Mouse (Mus musculus): Measurements from ENCODE around the gene Frat2. TPM values are rescaled to one million over a fixed set of nuclear protein-coding genes. Genes with fewer than 3 reads are reported as not detected.
"Not testable (repeated sequence)": the region's sequence is repeated elsewhere in the genome, so short reads cannot be mapped to it uniquely, and the experiment has no call there.

The Frat2 gene
- polyA plus RNA-seq, 1 experiment from 2014 or later = 4.5 TPM

GRCm38 (mm10) chr19:41883882-41884281, 36.0 kb upstream of the Frat2 start:
- TF ChIP-seq CTCF (IDR thresholded peaks at IDR 0.05; ENCODE audit: low read depth) = no peak
- ATAC-seq = no peak
- Histone ChIP-seq H3K9me3 (ENCODE audit: control insufficient read depth) (no peaks in the 10 kb centered on the region), H3K27me3 (replicated peaks; ENCODE audit: control insufficient read depth, insufficient read depth, low read length) (no peaks in the 10 kb centered on the region), H3K27ac (ENCODE audit: low read depth, low read length) (no peak overlapping the region), H3K9ac (ENCODE audit: low read depth, low read length) (no peak overlapping the region), H3K4me3 (ENCODE audit: low read depth, low read length) (no peak overlapping the region), H3K4me2 (replicated peaks; ENCODE audit: low read depth) (no peak overlapping the region), H3K4me1 (replicated peaks; ENCODE audit: control insufficient read depth, insufficient read depth, low read length) (0 out of 2 replicates have a peak, but pooled peaks cover 2% of the 10 kb centered on the region), H3K36me3 (ENCODE audit: control insufficient read depth, insufficient read depth) (peaks cover 55% of the 10 kb centered on the region)
- 93% methylated on average over 9 of the region's 9 CpGs for WGBS

DNA sequence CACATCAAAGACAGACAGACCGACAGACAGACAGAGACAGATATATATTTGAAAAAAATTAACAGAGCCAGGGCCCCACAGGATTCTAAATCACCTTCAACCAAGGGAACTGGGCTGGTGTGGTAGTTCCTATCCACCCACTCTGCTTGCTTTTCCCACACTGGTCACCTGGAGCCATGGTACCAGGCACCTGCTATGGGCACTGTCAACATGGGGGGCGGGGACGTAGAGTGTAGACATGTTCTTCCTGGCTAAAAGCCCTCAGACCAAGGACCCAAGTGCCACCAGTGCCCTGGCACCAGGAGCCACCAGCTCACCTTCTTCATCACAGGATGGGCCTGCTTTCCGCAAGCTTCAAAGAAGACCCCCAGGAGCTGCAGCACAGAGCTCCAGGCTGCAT, 33.9 kb upstream of the Frat2 start:
- peaks cover 58% of the 10 kb centered on the region for H3K36me3 ChIP-seq (ENCODE audit: control insufficient read depth, insufficient read depth)
- H3K4me1 ChIP-seq (replicated peaks; ENCODE audit: control insufficient read depth, insufficient read depth, low read length) = no peaks in the 10 kb centered on the region
- no peak overlapping the region for H3K9ac ChIP-seq (ENCODE audit: low read depth, low read length)
- H3K27me3 ChIP-seq (replicated peaks; ENCODE audit: control insufficient read depth, insufficient read depth, low read length) = no peaks in the 10 kb centered on the region
- H3K9me3 ChIP-seq (ENCODE audit: control insufficient read depth) = no peaks in the 10 kb centered on the region
- no peak overlapping the region for H3K4me2 ChIP-seq (replicated peaks; ENCODE audit: low read depth)
- WGBS = 99% methylated on average over 4 of the region's 4 CpGs
- H3K4me3 ChIP-seq (ENCODE audit: low read depth, low read length) = no peak overlapping the region
- ATAC-seq = no peak
- TF ChIP-seq CTCF (IDR thresholded peaks at IDR 0.05; ENCODE audit: low read depth) = no peak
- no peak overlapping the region for H3K27ac ChIP-seq (ENCODE audit: low read depth, low read length)

- Histone ChIP-seq H3K4me1 (replicated peaks; ENCODE audit: control insufficient read depth, insufficient read depth, low read length) (no peaks in the 10 kb centered on the region), H3K9me3 (ENCODE audit: control insufficient read depth) (no peaks in the 10 kb centered on the region), H3K9ac (ENCODE audit: low read depth, low read length) (no peak overlapping the region), H3K27me3 (replicated peaks; ENCODE audit: control insufficient read depth, insufficient read depth, low read length) (no peaks in the 10 kb centered on the region), H3K36me3 (ENCODE audit: control insufficient read depth, insufficient read depth) (peaks cover 49% of the 10 kb centered on the region), H3K27ac (ENCODE audit: low read depth, low read length) (no peak overlapping the region), H3K4me2 (replicated peaks; ENCODE audit: low read depth) (no peak overlapping the region), H3K4me3 (ENCODE audit: low read depth, low read length) (no peak overlapping the region)
- no peak for ATAC-seq
- no peak for TF ChIP-seq CTCF (IDR thresholded peaks at IDR 0.05; ENCODE audit: low read depth)
- 91% methylated on average over 14 of the region's 14 CpGs for WGBS
Observed at GRCm38 (mm10) chr19:41874356-41874755, 26.4 kb upstream of the Frat2 start.

DNA sequence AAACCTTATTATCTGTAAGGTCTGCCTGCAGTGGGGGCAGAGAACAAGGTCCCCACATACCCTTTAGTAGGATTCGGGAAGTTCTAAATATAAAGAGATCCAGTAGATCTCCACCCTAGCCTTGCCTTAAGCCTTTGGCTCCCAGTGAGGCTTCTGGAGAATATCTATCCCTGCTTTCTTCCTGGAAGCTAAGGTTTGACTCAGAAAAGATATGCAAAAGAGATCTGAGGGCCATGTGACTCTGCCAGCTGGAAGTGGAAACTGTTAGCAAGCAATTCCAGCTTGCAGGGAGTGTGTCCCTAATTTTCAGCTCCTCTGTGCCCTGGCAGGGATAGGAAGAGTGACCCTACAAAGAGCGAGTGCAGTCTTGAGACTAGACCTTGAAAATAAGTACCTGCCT, 24.4 kb upstream of the Frat2 start:
- Histone ChIP-seq H3K27ac (ENCODE audit: low read depth, low read length) (no peak overlapping the region), H3K4me2 (replicated peaks; ENCODE audit: low read depth) (no peak overlapping the region), H3K4me3 (ENCODE audit: low read depth, low read length) (no peak overlapping the region), H3K4me1 (replicated peaks; ENCODE audit: control insufficient read depth, insufficient read depth, low read length) (no peaks in the 10 kb centered on the region), H3K36me3 (ENCODE audit: control insufficient read depth, insufficient read depth) (peaks cover 56% of the 10 kb centered on the region), H3K9me3 (ENCODE audit: control insufficient read depth) (no peaks in the 10 kb centered on the region), H3K9ac (ENCODE audit: low read depth, low read length) (no peak overlapping the region), H3K27me3 (replicated peaks; ENCODE audit: control insufficient read depth, insufficient read depth, low read length) (no peaks in the 10 kb centered on the region)
- ATAC-seq = no peak
- TF ChIP-seq CTCF (IDR thresholded peaks at IDR 0.05; ENCODE audit: low read depth) = no peak
- WGBS = 93% methylated on average over 2 of the region's 2 CpGs

DNA sequence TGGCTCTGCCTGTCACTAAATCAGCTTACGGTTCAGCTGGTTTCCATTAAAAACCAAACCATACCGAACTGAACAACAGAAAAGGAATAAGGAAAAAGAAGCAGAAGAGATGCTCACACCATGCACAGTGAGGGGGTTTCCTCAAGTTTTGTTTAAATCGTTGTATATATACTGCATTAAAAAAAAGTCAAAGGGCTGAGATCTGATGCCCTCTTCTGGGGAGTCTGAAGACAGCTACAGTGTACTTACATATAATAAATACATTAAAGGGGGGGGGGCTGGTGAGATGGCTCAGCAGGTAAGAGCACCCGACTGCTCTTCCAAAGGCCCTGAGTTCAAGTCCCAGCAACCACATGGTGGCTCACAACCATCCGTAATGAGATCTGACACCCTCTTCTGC, 22.0 kb upstream of the Frat2 start:
- H3K4me3 ChIP-seq (ENCODE audit: low read depth, low read length); H3K9me3 ChIP-seq (ENCODE audit: control insufficient read depth); ATAC-seq; H3K9ac ChIP-seq (ENCODE audit: low read depth, low read length); H3K27ac ChIP-seq (ENCODE audit: low read depth, low read length); H3K4me1 ChIP-seq (replicated peaks; ENCODE audit: control insufficient read depth, insufficient read depth, low read length); H3K27me3 ChIP-seq (replicated peaks; ENCODE audit: control insufficient read depth, insufficient read depth, low read length); H3K4me2 ChIP-seq (replicated peaks; ENCODE audit: low read depth): not testable (repeated sequence)
- peak; percentile 38 for TF ChIP-seq CTCF (IDR thresholded peaks at IDR 0.05; ENCODE audit: low read depth)
- peaks cover 54% of the 10 kb centered on the region for H3K36me3 ChIP-seq (ENCODE audit: control insufficient read depth, insufficient read depth)
- WGBS = 71% methylated on average over 5 of the region's 5 CpGs

GRCm38 (mm10) chr19:41869296-41869695, 21.4 kb upstream of the Frat2 start:
- no peak overlapping the region for H3K4me3 ChIP-seq (ENCODE audit: low read depth, low read length)
- H3K9ac ChIP-seq (ENCODE audit: low read depth, low read length) = no peak overlapping the region
- no peaks in the 10 kb centered on the region for H3K9me3 ChIP-seq (ENCODE audit: control insufficient read depth)
- no peak for TF ChIP-seq CTCF (IDR thresholded peaks at IDR 0.05; ENCODE audit: low read depth)
- H3K36me3 ChIP-seq (ENCODE audit: control insufficient read depth, insufficient read depth) = peaks cover 54% of the 10 kb centered on the region
- ATAC-seq = no peak
- H3K27me3 ChIP-seq (replicated peaks; ENCODE audit: control insufficient read depth, insufficient read depth, low read length) = no peaks in the 10 kb centered on the region
- H3K4me2 ChIP-seq (replicated peaks; ENCODE audit: low read depth) = no peak overlapping the region
- H3K4me1 ChIP-seq (replicated peaks; ENCODE audit: control insufficient read depth, insufficient read depth, low read length) = no peaks in the 10 kb centered on the region
- 97% methylated on average over 5 of the region's 5 CpGs for WGBS
- H3K27ac ChIP-seq (ENCODE audit: low read depth, low read length) = no peak overlapping the region

DNA sequence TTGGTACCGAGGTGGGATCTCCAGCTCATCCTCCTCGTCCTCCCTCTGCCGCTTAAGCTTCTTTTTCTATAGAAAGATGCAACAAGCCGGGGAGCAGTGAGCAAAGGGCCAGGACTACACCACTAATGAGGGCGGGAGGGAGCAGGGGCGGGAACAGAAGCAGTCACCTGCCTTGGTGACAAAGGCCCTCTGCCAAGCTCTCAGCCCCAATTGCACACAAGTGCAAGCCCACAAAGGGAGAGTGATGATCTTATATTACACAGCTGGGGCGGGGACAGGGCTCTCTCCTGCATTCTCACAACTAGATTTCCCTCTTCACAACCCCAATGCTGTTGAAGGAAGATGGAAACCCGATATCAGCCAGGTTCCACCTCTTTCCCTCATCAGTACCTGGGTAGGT, 18.8 kb upstream of the Frat2 start:
- no peak for ATAC-seq
- no peak overlapping the region for H3K9ac ChIP-seq (ENCODE audit: low read depth, low read length)
- peaks cover 44% of the 10 kb centered on the region for H3K36me3 ChIP-seq (ENCODE audit: control insufficient read depth, insufficient read depth)
- WGBS = 90% methylated on average over 8 of the region's 8 CpGs
- no peaks in the 10 kb centered on the region for H3K9me3 ChIP-seq (ENCODE audit: control insufficient read depth)
- H3K4me3 ChIP-seq (ENCODE audit: low read depth, low read length) = no peak overlapping the region
- no peak overlapping the region for H3K27ac ChIP-seq (ENCODE audit: low read depth, low read length)
- no peak overlapping the region for H3K4me2 ChIP-seq (replicated peaks; ENCODE audit: low read depth)
- no peaks in the 10 kb centered on the region for H3K27me3 ChIP-seq (replicated peaks; ENCODE audit: control insufficient read depth, insufficient read depth, low read length)
- no peak for TF ChIP-seq CTCF (IDR thresholded peaks at IDR 0.05; ENCODE audit: low read depth)
- H3K4me1 ChIP-seq (replicated peaks; ENCODE audit: control insufficient read depth, insufficient read depth, low read length) = no peaks in the 10 kb centered on the region

All from intestine, postnatal 0 days (tissue).